Mouse (Mus musculus) mammary gland, adult 2 months (tissue): ENCODE data around the gene Stk38l. TPM values are rescaled to one million over a fixed set of nuclear protein-coding genes. Genes with fewer than 3 reads are reported as not detected.

Experiments
- polyA plus RNA-seq: library from polyadenylated mRNA; depleted of rRNA; stranded (reverse); fragments of >200 nt; gene quantifications from 2 replicates; pipeline ENCODE4 v1.2.3, GENCODE M21; 2012; ENCODE audit warnings: low replicate concordance; rRNA removed

Stk38l gene
- polyA plus RNA-seq: 2.8 and 7.2 TPM in 2 replicates

DNA sequence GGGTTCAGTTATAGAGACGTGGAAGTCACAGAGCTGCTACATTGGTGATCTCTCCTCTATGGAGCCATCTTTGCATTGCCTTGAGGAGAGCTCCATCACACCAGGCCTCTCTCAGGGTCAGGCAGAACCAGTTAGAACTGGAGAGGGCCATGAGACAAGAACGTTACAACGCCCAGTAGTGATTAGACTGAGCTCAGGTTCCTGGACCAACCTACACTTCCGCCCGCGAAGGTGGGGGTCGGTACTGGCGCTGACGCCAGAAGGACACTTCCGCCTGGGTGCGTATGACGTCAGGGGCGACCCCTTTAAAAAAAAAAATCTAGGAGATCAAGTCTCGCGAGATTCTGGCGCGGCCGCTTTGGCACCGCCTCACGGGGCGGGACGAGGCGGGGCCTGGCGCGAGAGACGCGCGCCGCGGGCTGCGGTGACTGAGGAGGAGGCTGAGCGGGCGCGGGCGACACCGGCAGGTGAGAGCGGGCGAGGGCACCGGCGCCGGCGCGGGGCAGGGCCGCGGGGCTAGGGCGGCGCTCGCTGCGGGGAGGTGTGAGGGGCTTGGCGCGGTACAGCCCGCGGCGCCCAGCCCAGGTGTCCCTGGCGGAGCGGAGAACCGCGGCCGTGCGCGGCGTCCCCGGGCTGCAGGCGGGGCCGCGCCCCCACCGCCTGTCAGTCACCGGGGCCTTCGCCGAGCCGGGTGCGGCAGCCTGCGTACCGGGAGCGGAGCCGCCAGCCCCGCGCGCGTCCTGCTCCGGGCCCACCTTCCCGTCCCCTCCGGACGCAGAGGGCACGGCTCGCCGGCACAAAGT, at the start of gene Stk38l:
TSS of gene Stk38l (plus strand) at position 415 of the 803 bp plus-strand sequence.

DNA sequence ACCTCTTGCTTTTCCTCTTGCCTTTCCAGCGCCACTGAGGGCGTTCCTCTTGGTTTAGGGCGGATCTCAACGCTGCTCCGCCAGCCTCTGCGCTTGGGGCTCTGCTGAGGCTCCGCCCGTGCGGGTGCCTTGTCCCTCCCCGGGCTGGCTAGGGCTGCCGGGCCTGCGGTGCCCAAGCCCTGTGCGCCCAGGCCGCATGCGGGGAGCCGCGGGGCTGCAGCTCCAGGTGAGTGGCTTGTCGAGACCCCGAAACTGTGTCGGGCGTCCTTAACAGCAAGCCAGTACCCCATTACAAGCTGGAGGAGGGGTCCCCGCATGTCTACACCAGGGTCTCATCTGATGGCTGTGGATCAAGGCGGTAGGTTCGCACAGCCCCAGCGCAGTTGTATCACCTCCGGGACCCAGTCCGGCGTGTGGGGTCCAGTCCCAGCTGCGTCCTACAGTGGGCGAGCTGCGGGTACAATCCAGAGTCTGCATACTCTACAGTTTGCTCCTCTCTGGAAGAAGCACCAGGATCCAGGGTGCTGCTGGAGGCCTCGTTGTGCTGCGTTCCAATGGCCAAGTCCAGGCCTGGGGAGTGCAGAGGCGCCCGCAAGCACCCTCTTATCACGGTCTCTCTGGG, 71.2 kb downstream of the Stk38l start, which contains the start of gene Arntl2:
TSS of gene Arntl2 (plus strand) at position 132 of the 622 bp plus-strand sequence.

Other genes starting within 250 kb of the Stk38l start
- 12.0 and 16.9 TPM in 2 replicates for gene Itpr2, start 222.8 kb upstream of the Stk38l start, polyA plus RNA-seq
- gene Fgfr1op2, start 147.8 kb upstream of the Stk38l start, polyA plus RNA-seq: 41.7 and 120 TPM in 2 replicates
- gene Ints13, start 147.2 kb upstream of the Stk38l start, polyA plus RNA-seq: 12.2 and 14.6 TPM in 2 replicates
- 12.9 and 48.0 TPM in 2 replicates for gene Med21, start 82.4 kb upstream of the Stk38l start, polyA plus RNA-seq
- 9.6 and 11.4 TPM in 2 replicates for gene Tm7sf3, start 82.2 kb upstream of the Stk38l start, polyA plus RNA-seq
- 9.6 and 13.0 TPM in 2 replicates for gene Arntl2, start 71.1 kb downstream of the Stk38l start, polyA plus RNA-seq
- not detected in 2 replicates for gene Smco2, start 125.1 kb downstream of the Stk38l start, polyA plus RNA-seq
- gene Ppfibp1, start 163.5 kb downstream of the Stk38l start, polyA plus RNA-seq: 15.1 and 22.5 TPM in 2 replicates
- gene 1700034J05Rik, start 229.4 kb downstream of the Stk38l start, polyA plus RNA-seq: not detected in 2 replicates